Mouse (Mus musculus) common myeloid progenitor, adult 5-6 weeks (primary cell): Measurements from ENCODE around the gene Pnpla8. TPM values are rescaled to one million over a fixed set of nuclear protein-coding genes. Genes with fewer than 3 reads are reported as not detected.
A peak's percentile ranks its signal among the peaks of the same experiment; 100 is the strongest.
"Not testable (repeated sequence)": the region's sequence is repeated elsewhere in the genome, so short reads cannot be mapped to it uniquely, and the experiment has no call there.

Experiments used
- ATAC-seq: replicated peaks from 2 replicates; pipeline ENCODE4 v1.8.0; 2016; ENCODE audit warnings: low read depth, mild to moderate bottlenecking, moderate TSS enrichment, inconsistent platforms; ENCODE audit not compliant: poor library complexity, severe bottlenecking
- total RNA-seq: library from RNA; stranded (forward); fragments of 200-1000, 187-1606 nt; gene quantifications from 2 replicates; pipeline ENCODE4 v1.2.3, GENCODE M21; 2017

The Pnpla8 gene
- total RNA-seq: 45.4 and 48.2 TPM in 2 replicates

DNA sequence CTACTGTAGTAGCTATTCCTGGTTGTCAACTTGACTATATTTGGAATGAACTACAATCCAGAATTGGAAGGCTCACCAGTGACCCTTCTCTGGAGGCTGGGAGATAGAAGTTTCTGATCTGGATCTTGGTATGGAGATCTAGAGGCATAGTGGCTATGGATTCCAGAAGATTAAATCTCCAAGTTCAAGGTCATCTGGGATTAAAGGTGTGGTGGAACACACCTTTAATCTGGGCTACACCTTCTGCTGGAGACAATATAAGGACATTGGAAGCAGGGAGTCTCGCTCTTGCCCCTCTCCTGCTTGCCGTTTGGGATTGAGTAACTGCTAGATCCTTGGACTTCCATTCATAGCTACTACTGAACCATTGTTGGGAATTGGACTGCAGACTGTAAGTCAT is at the start of gene Pnpla8:
Gene Pnpla8, plus strand, starts transcription at position 301 of the 400 bp plus-strand sequence.
- ATAC-seq: not testable (repeated sequence)

GRCm38 (mm10) chr12:44176331-44177037 is 44.7 kb upstream of the Pnpla8 start:
- peak; percentile 91 for ATAC-seq

- ATAC-seq: no peak
Measured at GRCm38 (mm10) chr12:44177038-44177355, 44.2 kb upstream of the Pnpla8 start.

- peak; percentile 98 for ATAC-seq
Measured at GRCm38 (mm10) chr12:44181081-44181982, 39.8 kb upstream of the Pnpla8 start.

- ATAC-seq: peak; percentile 94
Measured at GRCm38 (mm10) chr12:44197873-44198525, 23.2 kb upstream of the Pnpla8 start.

DNA sequence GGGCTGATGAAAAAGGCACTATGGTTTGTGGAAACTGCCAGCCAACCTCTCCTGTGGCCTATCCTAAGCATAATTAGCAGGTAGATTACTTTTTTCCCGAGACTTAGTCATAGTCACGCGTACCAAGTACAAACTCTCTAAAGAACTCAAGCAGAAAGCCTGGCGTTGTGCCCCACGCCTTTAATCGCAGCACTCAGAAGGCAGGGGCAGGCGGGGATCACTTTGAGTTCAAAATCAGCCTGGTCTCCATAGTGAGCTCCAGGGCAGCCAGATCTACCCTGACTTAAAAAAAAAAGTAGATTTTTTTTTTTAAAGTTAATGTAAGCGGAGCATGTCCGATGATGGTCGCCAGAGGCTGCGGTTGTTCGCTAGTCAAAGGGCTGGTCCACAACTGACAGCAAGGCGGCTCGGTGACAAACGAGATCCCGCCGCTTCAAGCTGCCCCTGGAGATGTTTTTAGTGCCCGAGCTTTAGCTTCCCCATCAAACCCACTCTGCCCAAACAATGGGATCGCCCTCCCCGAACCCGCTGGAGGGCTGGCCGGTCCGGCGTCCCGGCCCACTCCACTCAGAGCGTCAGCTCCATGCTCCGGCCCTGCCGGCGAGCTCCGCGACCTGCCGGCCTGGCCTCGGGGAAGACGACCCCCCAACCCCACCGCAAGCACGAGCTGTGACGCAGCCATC is 11.9 kb upstream of the Pnpla8 start:
- ATAC-seq: peak; percentile 1; the same call in 1 of the 2 replicates

- ATAC-seq: peak; percentile 92
Measured at GRCm38 (mm10) chr12:44209824-44210752, 11.1 kb upstream of the Pnpla8 start, which contains the start of gene Dnajb9. TSS of gene Dnajb9 (minus strand) at chr12:44210326.

DNA sequence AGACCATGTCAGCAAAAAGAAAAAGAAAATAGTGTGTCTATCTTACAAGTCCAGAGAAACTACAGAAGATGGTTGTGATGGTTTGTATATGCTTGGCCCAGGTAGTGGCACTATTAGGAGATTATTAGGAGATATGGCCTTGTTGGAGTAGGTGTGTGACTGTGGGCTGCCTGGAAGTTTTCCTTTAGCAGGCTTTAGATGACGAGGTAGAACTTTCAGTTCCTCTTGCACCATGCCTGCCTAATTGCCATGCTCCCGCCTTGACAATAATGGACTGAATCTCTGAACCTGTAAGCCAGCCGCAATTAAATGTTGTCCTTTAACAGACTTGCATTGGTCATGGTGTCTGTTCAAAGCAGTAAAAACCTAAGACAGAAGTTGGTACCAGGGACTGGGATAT is 9.6 kb upstream of the Pnpla8 start:
- no peak for ATAC-seq

DNA sequence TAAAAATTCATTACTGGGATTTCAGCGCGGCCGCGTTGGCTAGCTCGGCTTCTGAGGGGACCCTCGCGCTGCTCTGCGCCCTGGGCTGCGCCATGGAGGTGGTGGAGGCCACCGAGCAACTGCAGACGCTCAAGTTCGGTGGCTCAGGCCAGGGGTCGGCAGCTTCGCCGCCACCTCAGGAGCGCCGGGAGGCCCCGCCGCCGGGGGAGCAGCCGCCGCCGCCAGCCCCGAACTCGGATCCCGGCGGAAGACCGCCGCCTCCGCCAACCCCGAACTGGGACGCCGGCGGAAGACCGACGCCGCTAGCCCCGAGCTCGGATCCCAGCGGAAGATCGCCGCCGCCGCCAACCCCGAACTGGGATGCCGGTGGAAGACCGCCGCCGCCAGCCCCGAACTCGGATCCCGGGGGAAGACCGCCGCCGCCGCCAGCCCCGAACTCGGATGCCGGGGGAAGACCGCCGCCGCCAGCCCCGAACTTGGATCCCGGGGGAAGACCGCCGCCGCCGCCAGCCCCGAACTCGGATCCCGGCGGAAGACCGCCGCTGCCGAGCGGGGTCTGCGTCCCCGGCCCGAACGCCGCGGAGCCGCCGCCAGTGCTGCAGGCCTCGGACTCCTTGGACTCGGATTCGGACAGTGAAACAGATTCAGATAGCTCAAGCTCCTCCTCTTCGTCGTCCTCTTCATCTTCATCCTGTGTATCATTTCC is 634 bp downstream of the Pnpla8 start:
- peak; percentile 48 for ATAC-seq

DNA sequence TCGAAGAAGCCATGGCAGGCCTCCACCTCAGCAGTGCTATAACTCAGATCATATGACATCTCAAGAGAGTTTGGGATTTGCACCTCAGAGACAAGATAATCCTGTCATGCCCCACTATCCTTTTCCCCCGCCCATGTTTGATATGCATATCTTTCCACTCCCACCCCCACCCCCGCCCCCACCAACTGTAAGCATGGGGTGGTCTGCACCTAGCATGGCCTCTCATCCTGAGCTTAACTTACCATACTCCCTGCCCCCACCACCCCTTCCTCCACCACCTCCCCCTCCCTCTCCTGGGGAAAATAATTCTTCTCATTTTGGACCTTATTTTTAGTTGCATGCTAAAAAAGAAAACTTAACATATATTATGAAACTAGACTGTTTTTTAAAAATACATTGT is 1.9 kb downstream of the Pnpla8 start:
- no peak for ATAC-seq

DNA sequence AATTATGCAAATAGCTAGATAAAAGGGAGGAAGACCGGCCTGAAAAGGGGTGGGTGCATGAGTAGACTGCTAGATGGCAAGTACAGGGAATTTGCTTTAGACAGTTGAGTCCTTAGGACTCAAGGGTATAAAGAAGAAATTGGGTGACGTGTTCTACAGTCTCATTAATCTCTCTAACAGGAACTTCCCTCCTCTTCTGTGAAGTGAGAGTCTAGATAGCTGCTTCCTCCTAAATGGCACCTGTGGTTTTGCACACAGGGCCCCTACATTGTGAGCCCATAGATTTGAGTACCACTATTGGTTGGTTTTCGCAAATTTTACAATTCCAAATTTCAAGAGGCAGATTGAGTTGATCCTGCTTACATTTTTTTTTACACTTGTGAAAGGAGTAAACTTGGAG is 3.5 kb downstream of the Pnpla8 start:
- ATAC-seq: peak; percentile 86

DNA sequence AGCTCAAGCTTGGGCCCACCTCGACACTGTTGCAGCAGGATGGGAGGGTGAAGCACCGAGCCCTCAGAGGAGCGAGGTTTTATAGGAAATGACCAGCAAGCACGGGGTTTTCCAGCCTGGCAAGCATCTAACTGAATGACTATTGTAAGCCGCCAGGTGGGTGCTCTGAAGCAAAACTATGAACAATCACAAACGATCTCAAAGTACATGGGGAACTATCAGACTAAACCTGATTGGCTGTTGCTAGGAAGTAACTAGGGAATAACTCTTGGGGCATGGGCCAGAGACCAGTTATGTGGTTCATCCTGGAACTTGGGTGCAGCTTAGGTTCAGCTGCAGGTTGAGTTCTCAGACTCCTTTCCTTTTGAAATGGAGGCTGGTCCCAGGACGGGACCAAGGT is 19.9 kb downstream of the Pnpla8 start:
- no peak for ATAC-seq

DNA sequence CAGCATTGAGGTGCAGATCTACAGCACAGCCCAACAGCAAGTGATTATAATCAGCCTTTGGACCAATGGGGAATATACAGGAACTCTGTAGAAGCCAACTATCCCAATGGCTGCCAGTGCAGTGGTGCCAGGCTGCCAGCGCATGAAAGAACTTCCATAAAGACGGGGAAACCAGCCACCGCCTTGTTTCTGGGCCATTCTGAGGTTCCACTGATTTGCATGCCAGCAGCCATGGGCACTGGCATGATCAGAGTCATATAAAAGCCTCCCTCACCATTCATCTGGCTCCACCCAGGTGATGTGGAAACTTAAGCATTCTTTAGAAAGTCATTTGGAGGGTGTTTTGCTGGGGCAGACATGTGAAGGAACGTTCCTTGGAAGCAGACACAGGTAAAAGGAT is 21.2 kb downstream of the Pnpla8 start:
- no peak for ATAC-seq

DNA sequence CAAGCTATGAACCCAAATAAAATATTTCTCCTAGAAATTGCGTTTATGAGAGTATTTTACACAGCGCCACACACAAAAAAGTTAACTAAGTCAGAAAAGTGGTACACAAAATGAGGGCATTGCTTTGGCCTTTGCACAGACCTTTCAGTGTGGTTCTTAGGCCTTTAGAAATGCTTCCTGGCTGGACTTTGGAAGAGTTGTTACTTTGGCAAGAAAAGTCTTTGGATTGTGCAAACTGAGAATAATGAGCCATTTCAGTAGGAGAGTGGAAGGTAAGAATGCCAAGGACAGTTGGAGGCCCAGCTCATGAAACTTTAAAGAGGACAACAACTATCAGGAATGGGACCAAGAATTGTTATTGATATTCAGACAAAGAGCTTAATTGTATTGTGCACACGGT is 24.6 kb downstream of the Pnpla8 start:
- no peak for ATAC-seq

GRCm38 (mm10) chr12:44248309-44248977 is 27.3 kb downstream of the Pnpla8 start:
- no peak for ATAC-seq

- ATAC-seq: peak; percentile 79
Measured at GRCm38 (mm10) chr12:44262612-44263011, 41.4 kb downstream of the Pnpla8 start.

DNA sequence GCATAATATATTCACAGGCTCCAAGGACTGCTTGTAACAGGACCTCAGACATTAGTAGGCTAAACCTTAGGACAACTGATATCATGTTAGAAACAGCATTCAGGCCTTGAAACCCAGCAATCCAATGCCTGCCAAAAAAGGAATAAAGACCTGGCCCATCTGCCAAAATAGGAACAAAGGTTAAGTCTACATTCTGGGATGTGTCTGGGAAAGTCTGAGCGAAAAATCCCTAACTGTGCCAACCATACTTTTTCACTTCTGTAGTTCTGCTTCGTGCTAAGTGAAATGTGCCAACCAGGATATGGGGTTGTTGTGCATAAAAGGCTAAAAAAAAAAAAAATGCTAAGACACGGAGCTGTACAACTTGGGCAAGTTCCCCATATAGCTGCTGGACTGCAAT is 44.5 kb downstream of the Pnpla8 start:
- no peak for ATAC-seq

- ATAC-seq: no peak
Measured at GRCm38 (mm10) chr12:44267196-44267595, 46.0 kb downstream of the Pnpla8 start.
